Mouse (Mus musculus): ENCODE measurements around the gene Fank1. TPM values are rescaled to one million over a fixed set of nuclear protein-coding genes. Genes with fewer than 3 reads are reported as not detected.

The Fank1 gene
- polyA plus RNA-seq (2012; fragmentation: generic; extraction: Trizol), result under 1 TPM; 0.06 to 0.21 TPM

DNA sequence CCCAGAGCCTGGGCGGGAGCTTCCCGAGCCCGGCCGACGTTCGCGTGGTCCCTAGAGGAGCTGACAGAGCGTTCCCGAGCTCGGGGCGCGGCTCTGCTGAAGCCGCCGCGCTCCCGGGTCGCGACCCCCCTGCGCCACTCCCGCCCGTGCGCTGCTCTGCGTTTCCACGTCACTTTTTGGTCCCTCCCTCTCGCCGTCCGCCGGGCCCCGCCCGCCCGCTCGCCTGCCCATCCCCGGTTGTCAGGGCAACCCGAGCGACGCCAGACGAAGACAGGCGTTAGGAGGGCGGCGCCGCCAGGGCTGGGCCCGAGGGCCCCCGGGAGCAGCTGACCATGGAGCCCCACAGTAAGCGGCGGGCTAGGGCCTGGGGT lies at the start of gene Fank1:
Gene Fank1, plus strand, starts transcription at position 236 of the 371 bp plus-strand sequence.

GRCm38 (mm10) chr7:133782717-133783435 lies 6.2 kb downstream of the Fank1 start, which contains the start of gene Dhx32:
Gene Dhx32, minus strand, starts transcription at chr7:133782726.

Other genes with a start within 250 kb of the Fank1 start
- not detected for gene Tex36, start 174.7 kb upstream of the Fank1 start, polyA plus RNA-seq (2012; fragmentation: generic; extraction: Trizol)
- 1 to 10 TPM in 1 of 2 experiments, under 1 TPM in 1; 0.34 to 5.4 TPM for gene Edrf1, start 139.3 kb upstream of the Fank1 start, polyA plus RNA-seq (2012; fragmentation: generic; extraction: Trizol)
- gene Mmp21, start 96.8 kb upstream of the Fank1 start, polyA plus RNA-seq (2012; fragmentation: generic; extraction: Trizol), result not detected
- gene Bccip, start 67.5 kb upstream of the Fank1 start, polyA plus RNA-seq (2012; fragmentation: generic; extraction: Trizol), result 10 to 100 TPM; 15.1 to 25.9 TPM
- gene Uros, start 66.8 kb upstream of the Fank1 start, polyA plus RNA-seq (2012; fragmentation: generic; extraction: Trizol), result 10 to 100 TPM in 1 of 2 experiments, 1 to 10 TPM in 1; 3.5 to 15.2 TPM
- gene Dhx32, start 5.9 kb downstream of the Fank1 start, polyA plus RNA-seq (2012; fragmentation: generic; extraction: Trizol), result 10 to 100 TPM in 1 of 2 experiments, 1 to 10 TPM in 1; 7.0 to 14.6 TPM